Mouse (Mus musculus): ENCODE measurements around the gene Paf1.
A peak's percentile ranks its signal among the peaks of the same experiment; 100 is the strongest.

Gene Paf1

GRCm38 (mm10) chr7:28392429-28393271, at the start of gene Paf1, which contains the start of gene Med29:
Gene Paf1 (plus strand): TSS chr7:28392951.
Gene Med29 (minus strand): TSS chr7:28392708.
- DNase-seq (ENCODE audit: low read depth, low spot score), result peak; percentile 99

- peak; percentile 83 for DNase-seq (ENCODE audit: low read depth, low spot score)
Measured at GRCm38 (mm10) chr7:28344637-28345036, 48.1 kb upstream of the Paf1 start.

- DNase-seq (ENCODE audit: low read depth, low spot score), result no peak
Measured at GRCm38 (mm10) chr7:28347746-28348145, 45.0 kb upstream of the Paf1 start.

- no peak for DNase-seq (ENCODE audit: low read depth, low spot score)
Measured at GRCm38 (mm10) chr7:28348601-28349000, 44.1 kb upstream of the Paf1 start.

GRCm38 (mm10) chr7:28350155-28350883, 42.4 kb upstream of the Paf1 start, which contains the start of gene Rps16:
Gene Rps16 (plus strand): TSS chr7:28350652.
- peak; percentile 97 for DNase-seq (ENCODE audit: low read depth, low spot score)

- no peak for DNase-seq (ENCODE audit: low read depth, low spot score)
Measured at GRCm38 (mm10) chr7:28351676-28352191, 41.0 kb upstream of the Paf1 start.

- DNase-seq (ENCODE audit: low read depth, low spot score), result peak; percentile 28
Measured at GRCm38 (mm10) chr7:28353267-28353666, 39.5 kb upstream of the Paf1 start.

- DNase-seq (ENCODE audit: low read depth, low spot score), result no peak
Measured at GRCm38 (mm10) chr7:28354113-28354581, 38.6 kb upstream of the Paf1 start.

- no peak for DNase-seq (ENCODE audit: low read depth, low spot score)
Measured at GRCm38 (mm10) chr7:28354596-28354995, 38.2 kb upstream of the Paf1 start.

- DNase-seq (ENCODE audit: low read depth, low spot score), result peak; percentile 62
Measured at GRCm38 (mm10) chr7:28355221-28355620, 37.5 kb upstream of the Paf1 start.

GRCm38 (mm10) chr7:28356981-28357380, 35.8 kb upstream of the Paf1 start:
- DNase-seq (ENCODE audit: low read depth, low spot score), result no peak

GRCm38 (mm10) chr7:28357984-28358383, 34.8 kb upstream of the Paf1 start:
- DNase-seq (ENCODE audit: low read depth, low spot score), result no peak

- DNase-seq (ENCODE audit: low read depth, low spot score), result no peak
Measured at GRCm38 (mm10) chr7:28358431-28358830, 34.3 kb upstream of the Paf1 start.

GRCm38 (mm10) chr7:28359854-28360253, 32.9 kb upstream of the Paf1 start:
- no peak for DNase-seq (ENCODE audit: low read depth, low spot score)

GRCm38 (mm10) chr7:28360291-28360690, 32.5 kb upstream of the Paf1 start:
- no peak for DNase-seq (ENCODE audit: low read depth, low spot score)

GRCm38 (mm10) chr7:28361647-28362341, 31.0 kb upstream of the Paf1 start:
- no peak for DNase-seq (ENCODE audit: low read depth, low spot score)

GRCm38 (mm10) chr7:28362441-28363060, 30.2 kb upstream of the Paf1 start:
- no peak for DNase-seq (ENCODE audit: low read depth, low spot score)

- DNase-seq (ENCODE audit: low read depth, low spot score), result no peak
Measured at GRCm38 (mm10) chr7:28367663-28368275, 25.0 kb upstream of the Paf1 start.

GRCm38 (mm10) chr7:28368276-28368920, 24.4 kb upstream of the Paf1 start:
- DNase-seq (ENCODE audit: low read depth, low spot score), result no peak

- no peak for DNase-seq (ENCODE audit: low read depth, low spot score)
Measured at GRCm38 (mm10) chr7:28370051-28370450, 22.7 kb upstream of the Paf1 start.
